Mouse (Mus musculus) MEL (cell line): ENCODE results near the gene Ern1. TPM values are rescaled to one million over a fixed set of nuclear protein-coding genes. Genes with fewer than 3 reads are reported as not detected.

Experiments used
- DNase-seq: peaks from one replicate; pipeline ENCODE4 v3.0.0; 2011; ENCODE audit warnings: low read depth, low spot score
- H3K27ac ChIP-seq: 2 replicates; pipeline ENCODE4 v1.5.1; 2012; ENCODE audit warnings: low read depth, mild to moderate bottlenecking, control low read depth, low read length, moderate library complexity; ENCODE audit not compliant: control insufficient read depth
- H3K27me3 ChIP-seq, 2 experiments: fragments of 150-350 bp in 1 of 2; sonication (generic) in 1 of 2; 2 replicates each; pipeline ENCODE4 v1.6.1; 2012; ENCODE audit warnings: low read length in 2 of 2, mild to moderate bottlenecking in 2 of 2, improper control_type of control experiment in 1 of 2, moderate library complexity in 1 of 2; ENCODE audit not compliant: insufficient read depth in 2 of 2, control insufficient read depth in 1 of 2
- H3K36me3 ChIP-seq, 2 experiments: 2 replicates each; pipeline ENCODE4 v1.6.1; 2012 to 2014; ENCODE audit warnings: low read length in 2 of 2, improper control_type of control experiment in 1 of 2, inconsistent platforms in 1 of 2, mild to moderate bottlenecking in 1 of 2; ENCODE audit not compliant: insufficient read depth in 2 of 2, control insufficient read depth in 1 of 2
- H3K4me1 ChIP-seq, 2 experiments: fragments of 150-350 bp in 1 of 2; sonication (generic) in 1 of 2; 2 replicates each; pipeline ENCODE4 v1.6.1; 2012; ENCODE audit warnings: low read length in 2 of 2, improper control_type of control experiment in 1 of 2, mild to moderate bottlenecking in 1 of 2; ENCODE audit not compliant: insufficient read depth in 2 of 2, control insufficient read depth in 1 of 2
- H3K4me3 ChIP-seq, 2 experiments: fragments of 150-350 bp in 1 of 2; sonication (generic) in 1 of 2; 2 replicates each; pipeline ENCODE4 v1.5.1; 2012; ENCODE audit warnings: low read depth in 2 of 2, low read length in 2 of 2, mild to moderate bottlenecking in 2 of 2, moderate library complexity in 2 of 2, control low read depth in 1 of 2, improper control_type of control experiment in 1 of 2; ENCODE audit not compliant: control insufficient read depth in 1 of 2, insufficient read depth in 1 of 2
- H3K79me2 ChIP-seq: 2 replicates; pipeline ENCODE4 v1.6.1; 2012; ENCODE audit warnings: mild to moderate bottlenecking, low read length, moderate library complexity; ENCODE audit not compliant: control insufficient read depth, poor library complexity, insufficient read depth
- H3K9ac ChIP-seq: 2 replicates; pipeline ENCODE4 v1.6.1; 2012; ENCODE audit warnings: low read depth, mild to moderate bottlenecking, control low read depth, low read length, moderate library complexity; ENCODE audit not compliant: control insufficient read depth, poor library complexity, severe bottlenecking
- H3K9me3 ChIP-seq: fragments of 150-350 bp; sonication (generic); replicated peaks from 2 replicates; pipeline ENCODE4 v1.6.1; 2012; ENCODE audit warnings: mild to moderate bottlenecking, low read length, improper control_type of control experiment, moderate library complexity; ENCODE audit not compliant: insufficient read depth
- CHD2 ChIP-seq: IDR thresholded peaks from 2 replicates; pipeline ENCODE4 v1.6.1; 2011; ENCODE audit warnings: low read length, improper control_type of control experiment
- CTCF ChIP-seq, 3 experiments: IDR thresholded peaks in 2 of 3; conservative IDR thresholded peaks in 1 of 3; 2 replicates each; pipeline ENCODE4 v1.5.1; 2011 to 2012; ENCODE audit warnings: low read length in 3 of 3, low read depth in 2 of 3, mild to moderate bottlenecking in 2 of 3, improper control_type of control experiment in 1 of 3, inconsistent platforms in 1 of 3, mixed read lengths in 1 of 3, moderate library complexity in 1 of 3; ENCODE audit not compliant: control insufficient read depth in 1 of 3, insufficient read depth in 1 of 3, poor library complexity in 1 of 3, severe bottlenecking in 1 of 3
- E2F4 ChIP-seq: IDR thresholded peaks from 2 replicates; pipeline ENCODE4 v1.6.1; 2011; ENCODE audit warnings: low read depth, low read length, improper control_type of control experiment, borderline replicate concordance
- EP300 ChIP-seq, 2 experiments: IDR thresholded peaks; 2 replicates each; pipeline ENCODE4 v1.6.1; 2011; ENCODE audit warnings: improper control_type of control experiment in 2 of 2, low read length in 2 of 2, low read depth in 1 of 2, mild to moderate bottlenecking in 1 of 2
- GABPA ChIP-seq: IDR thresholded peaks from 2 replicates; pipeline ENCODE4 v1.6.1; 2012; ENCODE audit warnings: low read depth, mild to moderate bottlenecking, inconsistent platforms, low read length, improper control_type of control experiment, moderate library complexity
- GATA1 ChIP-seq: IDR thresholded peaks from 2 replicates; pipeline ENCODE4 v1.6.1; 2011; ENCODE audit warnings: low read depth, low read length, improper control_type of control experiment
- JUND ChIP-seq: IDR thresholded peaks from 2 replicates; pipeline ENCODE4 v1.6.1; 2011; ENCODE audit warnings: low read depth, mild to moderate bottlenecking, improper control_type of control experiment, low read length
- KAT2A ChIP-seq: conservative IDR thresholded peaks from 2 replicates; pipeline ENCODE4 v1.6.1; 2012; ENCODE audit warnings: low read depth, low read length, improper control_type of control experiment, inconsistent platforms
- MAZ ChIP-seq: IDR thresholded peaks from 2 replicates; pipeline ENCODE4 v1.6.1; 2012; ENCODE audit warnings: low read depth, mild to moderate bottlenecking, inconsistent platforms, low read length, improper control_type of control experiment
- MYB ChIP-seq: IDR thresholded peaks from 2 replicates; pipeline ENCODE4 v1.6.1; 2011; ENCODE audit warnings: mild to moderate bottlenecking, low read depth, low read length, improper control_type of control experiment
- POLR2AphosphoS5 ChIP-seq: IDR thresholded peaks from 2 replicates; pipeline ENCODE4 v1.6.1; 2012; ENCODE audit warnings: low read depth, borderline replicate concordance, mild to moderate bottlenecking, inconsistent platforms, low read length, moderate library complexity, mixed read lengths
- RCOR1 ChIP-seq: IDR thresholded peaks from 2 replicates; pipeline ENCODE4 v1.6.1; 2012; ENCODE audit warnings: low read depth, mild to moderate bottlenecking, inconsistent platforms, low read length, improper control_type of control experiment
- SIN3A ChIP-seq: IDR thresholded peaks from 2 replicates; pipeline ENCODE4 v1.6.1; 2012; ENCODE audit warnings: low read length, improper control_type of control experiment, inconsistent platforms
- TBP ChIP-seq: IDR thresholded peaks from 2 replicates; pipeline ENCODE4 v1.8.0; 2011; ENCODE audit warnings: low read depth, low read length, improper control_type of control experiment
- USF1 ChIP-seq: IDR thresholded peaks from 2 replicates; pipeline ENCODE4 v1.6.1; 2014; ENCODE audit warnings: low read depth, mild to moderate bottlenecking, inconsistent platforms, low read length, improper control_type of control experiment, moderate library complexity
- USF2 ChIP-seq, 2 experiments: IDR thresholded peaks; 2 replicates each; pipeline ENCODE4 v1.6.1; 2011 to 2012; ENCODE audit warnings: improper control_type of control experiment in 2 of 2, low read length in 2 of 2, borderline replicate concordance in 1 of 2, inconsistent platforms in 1 of 2, low read depth in 1 of 2, mild to moderate bottlenecking in 1 of 2; ENCODE audit not compliant: insufficient read depth in 1 of 2
- ZKSCAN1 ChIP-seq: IDR thresholded peaks from 2 replicates; pipeline ENCODE4 v1.6.1; 2012; ENCODE audit warnings: low read depth, mild to moderate bottlenecking, inconsistent platforms, low read length, improper control_type of control experiment, moderate library complexity
- ZMIZ1 ChIP-seq: IDR thresholded peaks from 2 replicates; pipeline ENCODE4 v1.6.1; 2012; ENCODE audit warnings: low read depth, mild to moderate bottlenecking, inconsistent platforms, low read length, improper control_type of control experiment, moderate library complexity
- polyA plus RNA-seq, 2 experiments: library from polyadenylated mRNA; stranded (reverse) in 1 of 2; unstranded in 1 of 2; fragments of >175 nt in 1 of 2; fragments of >200 nt in 1 of 2; gene quantifications; 2 replicates each; pipeline versions ENCODE4 v1.2.1 to v1.2.4; 2012; ENCODE audit warnings: low replicate concordance in 2 of 2, low read depth in 1 of 2; ENCODE audit not compliant: insufficient read length in 2 of 2, insufficient read depth in 1 of 2, missing spikeins in 1 of 2
- total RNA-seq: library from RNA; depleted of rRNA; stranded (reverse); fragments of 300-350 nt; gene quantifications from 2 replicates; pipeline ENCODE4 v1.2.3, GENCODE M21; 2012

Ern1 gene
- total and polyA plus RNA-seq, 3 experiments = 4.3 to 5.7 TPM; not detected in 1

DNA sequence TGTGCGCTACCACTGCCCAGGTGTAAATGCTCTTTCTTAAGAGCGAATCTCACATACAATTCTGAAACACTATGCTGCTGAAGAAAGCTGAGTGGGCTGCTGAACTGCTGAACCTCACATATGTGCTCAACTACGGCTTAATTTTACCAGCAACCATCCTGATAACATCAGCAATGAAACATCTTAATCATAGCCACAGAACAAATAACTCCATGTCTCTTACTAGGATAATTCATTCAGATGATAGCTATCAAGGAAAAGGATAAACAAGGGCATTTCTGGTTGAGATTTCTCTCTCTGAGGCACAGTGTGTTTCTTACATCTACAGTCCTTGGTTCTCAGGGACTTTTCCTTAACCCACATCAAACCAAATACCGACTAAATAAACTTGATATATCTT lies 2.8 kb downstream of the Ern1 start:
- no peak overlapping the region for H3K9ac ChIP-seq
- TF ChIP-seq USF1 (no peak), E2F4 (no peak)
- peaks cover 9 to 15% of the 10 kb centered on the region in 2 experiments; a peak in 3 of 4 replicates for H3K4me1 ChIP-seq

DNA sequence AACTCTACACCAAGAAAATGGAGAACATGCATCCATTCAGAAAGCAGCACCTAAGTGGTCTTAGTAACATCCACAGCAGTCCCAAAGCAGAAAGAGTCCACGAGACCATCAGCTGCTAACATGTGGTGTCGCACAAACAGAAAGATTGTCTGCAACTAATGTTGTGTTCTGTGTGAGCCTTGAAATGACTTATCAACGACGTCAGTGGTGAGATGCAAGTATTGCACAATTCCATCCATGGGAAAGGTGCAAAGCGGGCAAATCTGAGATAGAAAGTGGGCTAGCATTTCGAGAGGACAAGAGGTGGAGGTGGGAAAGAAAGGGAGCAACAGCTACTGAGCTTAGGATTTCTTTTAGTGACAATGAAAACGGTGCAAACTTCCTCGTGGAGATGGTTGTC lies 4.8 kb downstream of the Ern1 start:
- Histone ChIP-seq H3K4me1 (peaks cover 14 to 16% of the 10 kb centered on the region in 2 experiments), H3K9ac (no peak overlapping the region), H3K9me3 (no peaks in the 10 kb centered on the region), H3K36me3 (peaks cover 0 to 35% of the 10 kb centered on the region in 2 experiments; a peak in 2 of 4 replicates), H3K79me2 (peaks cover 18% of the 10 kb centered on the region), H3K27me3 (no peaks in the 10 kb centered on the region), H3K27ac (no peak overlapping the region), H3K4me3 (no peak overlapping the region)
- no peak for DNase-seq
- TF ChIP-seq SIN3A (no peak), GATA1 (no peak), MAZ (no peak), ZKSCAN1 (no peak), JUND (no peak), POLR2AphosphoS5 (no peak), GABPA (no peak), E2F4 (no peak), ZMIZ1 (no peak), CTCF (IDR thresholded peaks at IDR 0.05 in 2 of 3, conservative IDR thresholded peaks at IDR 0.05 in 1 of 3; ENCODE audit: control insufficient read depth in 1 of 3, insufficient read depth in 1 of 3, low read depth in 2 of 3, low read length in 3 of 3, poor library complexity in 1 of 3, severe bottlenecking in 1 of 3) (no peak), CHD2 (no peak), EP300 (IDR thresholded peaks at IDR 0.05; ENCODE audit: low read depth in 1 of 2, low read length in 2 of 2) (no peak), KAT2A (no peak), RCOR1 (no peak), USF2 (IDR thresholded peaks at IDR 0.05; ENCODE audit: borderline replicate concordance in 1 of 2, insufficient read depth in 1 of 2, low read depth in 1 of 2, low read length in 2 of 2) (no peak), TBP (no peak), MYB (no peak)

More for the DNA sequence above, 2.8 kb downstream of the Ern1 start:
- no peaks in the 10 kb centered on the region for H3K9me3 ChIP-seq
- H3K79me2 ChIP-seq = peaks cover 18% of the 10 kb centered on the region
- H3K4me3 ChIP-seq = no peak overlapping the region
- no peak overlapping the region for H3K27ac ChIP-seq
- DNase-seq = no peak
- H3K36me3 ChIP-seq = peaks cover 0 to 29% of the 10 kb centered on the region in 2 experiments; a peak in 2 of 4 replicates
- H3K27me3 ChIP-seq = no peaks in the 10 kb centered on the region
